Mouse (Mus musculus): ENCODE results near the gene Tsc22d3. TPM values are rescaled to one million over a fixed set of nuclear protein-coding genes. Genes with fewer than 3 reads are reported as not detected.
A peak's percentile ranks its signal among the peaks of the same experiment; 100 is the strongest.

Tsc22d3 gene
- total and polyA plus RNA-seq, 3 experiments, result 8.4 to 32.8 (median 15.2) TPM

- no peak for DNase-seq (ENCODE audit: extremely low read depth)
- Histone ChIP-seq H3K4me1 (ENCODE audit: control insufficient read depth in 1 of 2, insufficient read depth in 2 of 2) (peaks cover 3 to 35% of the 10 kb centered on the region in 2 experiments; a peak in 3 of 4 replicates), H3K9me3 (replicated peaks; ENCODE audit: low read length) (no peaks in the 10 kb centered on the region), H3K4me2 (ENCODE audit: insufficient read depth, low read depth, poor library complexity, severe bottlenecking) (no peak overlapping the region), H3K27me3 (replicated peaks) (no peaks in the 10 kb centered on the region), H3K4me3 (replicated peaks in 1 of 3; ENCODE audit: low read depth in 2 of 3, low read length in 2 of 3, poor library complexity in 1 of 3) (no peak overlapping the region), H3K36me3 (replicated peaks in 1 of 2; ENCODE audit: control insufficient read depth in 1 of 2, insufficient read depth in 1 of 2, low read length in 1 of 2) (no peaks in the 10 kb centered on the region), H3K79me2 (replicated peaks; ENCODE audit: control insufficient read depth, extremely low read depth, insufficient read depth, poor library complexity, severe bottlenecking) (no peaks in the 10 kb centered on the region), H3K9ac (ENCODE audit: insufficient read depth, low read depth) (no peak overlapping the region), H3K27ac (ENCODE audit: insufficient read depth, low read depth) (no peak overlapping the region)
- in situ Hi-C loops (cut with MboI; ENCODE audit: low pct_ligation_motif_present, low pct_unique_long_range_greater_than_20kb, low sequenced_read_pairs) (no loop called here), dilution Hi-C loops (cut with MboI; ENCODE audit: extremely low pct_ligation_motif_present, extremely low pct_unique_long_range_greater_than_20kb, low sequenced_read_pairs) (no loop called here)
- TF ChIP-seq BHLHE40 (IDR thresholded peaks at IDR 0.05; ENCODE audit: low read depth, low read length) (no peak), JUN (IDR thresholded peaks at IDR 0.05; ENCODE audit: insufficient read depth, low read depth, low read length) (no peak), ZMIZ1 (IDR thresholded peaks at IDR 0.05; ENCODE audit: low read depth, low read length) (no peak), RCOR1 (conservative IDR thresholded peaks at IDR 0.05; ENCODE audit: low read depth, low read length) (no peak), EP300 (IDR thresholded peaks at IDR 0.05; ENCODE audit: low read length) (no peak), MAX (IDR thresholded peaks at IDR 0.05; ENCODE audit: low read length) (no peak), SMC3 (IDR thresholded peaks at IDR 0.05; ENCODE audit: low read depth, low read length) (no peak), KAT2A (IDR thresholded peaks at IDR 0.05; ENCODE audit: insufficient replicate concordance, low read length) (no peak), MYC (IDR thresholded peaks at IDR 0.05; ENCODE audit: low read depth, low read length) (no peak), NRF1 (IDR thresholded peaks at IDR 0.05; ENCODE audit: low read depth, low read length) (no peak), CTCF (conservative IDR thresholded peaks at IDR 0.05 in 1 of 2, IDR thresholded peaks at IDR 0.05 in 1 of 2; ENCODE audit: low read depth in 2 of 2, low read length in 2 of 2) (no peak)
These were observed 52.6 kb downstream of the Tsc22d3 start for GRCm38 (mm10) chrX:140547660-140548419.

GRCm38 (mm10) chrX:140544737-140545136, 55.7 kb downstream of the Tsc22d3 start:
- DNase-seq (ENCODE audit: extremely low read depth), result peak; percentile 86
- dilution Hi-C loops (cut with MboI; ENCODE audit: extremely low pct_ligation_motif_present, extremely low pct_unique_long_range_greater_than_20kb, low sequenced_read_pairs) (no loop called here), in situ Hi-C loops (cut with MboI; ENCODE audit: low pct_ligation_motif_present, low pct_unique_long_range_greater_than_20kb, low sequenced_read_pairs) (no loop called here)
- Histone ChIP-seq H3K9me3 (replicated peaks; ENCODE audit: low read length) (no peaks in the 10 kb centered on the region), H3K27ac (ENCODE audit: insufficient read depth, low read depth) (no peak overlapping the region), H3K9ac (ENCODE audit: insufficient read depth, low read depth) (no peak overlapping the region), H3K4me1 (ENCODE audit: control insufficient read depth in 1 of 2, insufficient read depth in 2 of 2) (peaks cover 3 to 49% of the 10 kb centered on the region in 2 experiments; a peak in 3 of 4 replicates), H3K4me2 (ENCODE audit: insufficient read depth, low read depth, poor library complexity, severe bottlenecking) (no peak overlapping the region), H3K4me3 (replicated peaks in 1 of 3; ENCODE audit: low read depth in 2 of 3, low read length in 2 of 3, poor library complexity in 1 of 3) (no peak overlapping the region), H3K27me3 (replicated peaks) (no peaks in the 10 kb centered on the region), H3K79me2 (replicated peaks; ENCODE audit: control insufficient read depth, extremely low read depth, insufficient read depth, poor library complexity, severe bottlenecking) (peaks cover 8% of the 10 kb centered on the region), H3K36me3 (replicated peaks in 1 of 2; ENCODE audit: control insufficient read depth in 1 of 2, insufficient read depth in 1 of 2, low read length in 1 of 2) (peaks cover 4 to 5% of the 10 kb centered on the region in 2 experiments)
- no peak for TF ChIP-seq BHLHE40 (IDR thresholded peaks at IDR 0.05; ENCODE audit: low read depth, low read length)
- no peak for TF ChIP-seq ZMIZ1 (IDR thresholded peaks at IDR 0.05; ENCODE audit: low read depth, low read length)
- no peak for TF ChIP-seq POLR2AphosphoS2 (IDR thresholded peaks at IDR 0.05; ENCODE audit: low read depth, low read length)
- no peak for TF ChIP-seq CHD1 (IDR thresholded peaks at IDR 0.05; ENCODE audit: low read depth, low read length)
- TF ChIP-seq ELF1 (IDR thresholded peaks at IDR 0.05; ENCODE audit: low read depth, low read length), result 0 out of 2 replicates have a peak, but pooled peaks have one; percentile 20
- peak; percentile 82 for TF ChIP-seq JUND (conservative IDR thresholded peaks at IDR 0.05; ENCODE audit: low read depth, low read length)
- TF ChIP-seq JUN (IDR thresholded peaks at IDR 0.05; ENCODE audit: insufficient read depth, low read depth, low read length), result peak; percentile 48; the same call in 1 of the 2 replicates
- TF ChIP-seq CTCF (conservative IDR thresholded peaks at IDR 0.05 in 1 of 2, IDR thresholded peaks at IDR 0.05 in 1 of 2; ENCODE audit: low read depth in 2 of 2, low read length in 2 of 2), result peak; percentile 24 to 82
- TF ChIP-seq KAT2A (IDR thresholded peaks at IDR 0.05; ENCODE audit: insufficient replicate concordance, low read length), result 0 out of 2 replicates have a peak, but pooled peaks have one; percentile 10
- TF ChIP-seq ZKSCAN1 (IDR thresholded peaks at IDR 0.05; ENCODE audit: borderline replicate concordance, low read depth, low read length), result no peak
- TF ChIP-seq GABPA (IDR thresholded peaks at IDR 0.05; ENCODE audit: insufficient replicate concordance, low read depth, low read length), result no peak
- no peak for TF ChIP-seq USF2 (conservative IDR thresholded peaks at IDR 0.05; ENCODE audit: low read depth, low read length)
- peak; percentile 22; the same call in 1 of the 2 replicates for TF ChIP-seq ZNF384 (IDR thresholded peaks at IDR 0.05; ENCODE audit: low read depth, low read length)
- no peak for TF ChIP-seq POLR2A (IDR thresholded peaks at IDR 0.05; ENCODE audit: low read depth, low read length)
- TF ChIP-seq MYC (IDR thresholded peaks at IDR 0.05; ENCODE audit: low read depth, low read length), result peak; percentile 97
- TF ChIP-seq MXI1 (IDR thresholded peaks at IDR 0.05; ENCODE audit: low read depth, low read length), result peak; percentile 69; the same call in 1 of the 2 replicates
- peak; percentile 54; the same call in 1 of the 2 replicates for TF ChIP-seq HCFC1 (IDR thresholded peaks at IDR 0.05; ENCODE audit: low read depth, low read length)
- TF ChIP-seq EP300 (IDR thresholded peaks at IDR 0.05; ENCODE audit: low read length), result peak; percentile 28; the same call in 1 of the 2 replicates
- 0 out of 2 replicates have a peak, but pooled peaks have one; percentile 16 for TF ChIP-seq TBP (conservative IDR thresholded peaks at IDR 0.05; ENCODE audit: low read depth, low read length)
- no peak for TF ChIP-seq PAX5 (IDR thresholded peaks at IDR 0.05; ENCODE audit: low read length)
- peak; percentile 92 for TF ChIP-seq SMC3 (IDR thresholded peaks at IDR 0.05; ENCODE audit: low read depth, low read length)
- TF ChIP-seq CHD2 (IDR thresholded peaks at IDR 0.05; ENCODE audit: low read length), result no peak
- TF ChIP-seq NRF1 (IDR thresholded peaks at IDR 0.05; ENCODE audit: low read depth, low read length), result no peak
- peak; percentile 36; the same call in 1 of the 2 replicates for TF ChIP-seq ZC3H11A (IDR thresholded peaks at IDR 0.05; ENCODE audit: low read depth, low read length)
- TF ChIP-seq TCF12 (IDR thresholded peaks at IDR 0.05; ENCODE audit: low read depth, low read length), result no peak
- no peak for TF ChIP-seq MAFK (IDR thresholded peaks at IDR 0.05; ENCODE audit: insufficient replicate concordance, low read length)
- TF ChIP-seq E2F4 (IDR thresholded peaks at IDR 0.05; ENCODE audit: insufficient replicate concordance, low read depth, low read length), result no peak

Data from CH12.LX (cell line).